Mouse (Mus musculus) ES-CJ7 (cell line): ENCODE data around the gene Runx1.

Experiments
- DNase-seq: peaks from one replicate; pipeline ENCODE4 v3.0.0; 2011; ENCODE audit warnings: low read depth, low spot score

Runx1 gene

GRCm38 (mm10) chr16:92826683-92827082 lies 734 bp upstream of the Runx1 start:
- no peak for DNase-seq

GRCm38 (mm10) chr16:92825204-92825843 lies 625 bp downstream of the Runx1 start:
- no peak for DNase-seq

GRCm38 (mm10) chr16:92824723-92825203 lies 1.2 kb downstream of the Runx1 start:
- DNase-seq = no peak

GRCm38 (mm10) chr16:92824003-92824722 lies 1.8 kb downstream of the Runx1 start:
- DNase-seq = no peak

GRCm38 (mm10) chr16:92823381-92823862 lies 2.5 kb downstream of the Runx1 start:
- DNase-seq = no peak

- no peak for DNase-seq
These were observed 3.3 kb downstream of the Runx1 start for GRCm38 (mm10) chr16:92822676-92823075.

GRCm38 (mm10) chr16:92821938-92822629 lies 3.9 kb downstream of the Runx1 start:
- DNase-seq = no peak

GRCm38 (mm10) chr16:92821596-92821937 lies 4.4 kb downstream of the Runx1 start:
- no peak for DNase-seq

- no peak for DNase-seq
These were observed 5.5 kb downstream of the Runx1 start for GRCm38 (mm10) chr16:92820451-92820850.

- DNase-seq = no peak
These were observed 7.3 kb downstream of the Runx1 start for GRCm38 (mm10) chr16:92818480-92819269.

GRCm38 (mm10) chr16:92816092-92816491 lies 9.9 kb downstream of the Runx1 start:
- DNase-seq = no peak

GRCm38 (mm10) chr16:92815195-92815527 lies 10.8 kb downstream of the Runx1 start:
- no peak for DNase-seq

- DNase-seq = no peak
These were observed 11.4 kb downstream of the Runx1 start for GRCm38 (mm10) chr16:92814366-92815194.

GRCm38 (mm10) chr16:92812405-92812804 lies 13.5 kb downstream of the Runx1 start:
- no peak for DNase-seq

- no peak for DNase-seq
These were observed 15.2 kb downstream of the Runx1 start for GRCm38 (mm10) chr16:92810568-92811240.

- no peak for DNase-seq
These were observed 18.2 kb downstream of the Runx1 start for GRCm38 (mm10) chr16:92807772-92808171.

- no peak for DNase-seq
These were observed 22.8 kb downstream of the Runx1 start for GRCm38 (mm10) chr16:92803076-92803580.

GRCm38 (mm10) chr16:92801567-92801966 lies 24.4 kb downstream of the Runx1 start:
- no peak for DNase-seq

GRCm38 (mm10) chr16:92800845-92801244 lies 25.1 kb downstream of the Runx1 start:
- no peak for DNase-seq

- peak; percentile 13 for DNase-seq
These were observed 26.0 kb downstream of the Runx1 start for GRCm38 (mm10) chr16:92799940-92800339.
